Mouse (Mus musculus): ENCODE data around the gene Adap2.
"Not testable (repeated sequence)": the region's sequence is repeated elsewhere in the genome, so short reads cannot be mapped to it uniquely, and the experiment has no call there.

The Adap2 gene

DNA sequence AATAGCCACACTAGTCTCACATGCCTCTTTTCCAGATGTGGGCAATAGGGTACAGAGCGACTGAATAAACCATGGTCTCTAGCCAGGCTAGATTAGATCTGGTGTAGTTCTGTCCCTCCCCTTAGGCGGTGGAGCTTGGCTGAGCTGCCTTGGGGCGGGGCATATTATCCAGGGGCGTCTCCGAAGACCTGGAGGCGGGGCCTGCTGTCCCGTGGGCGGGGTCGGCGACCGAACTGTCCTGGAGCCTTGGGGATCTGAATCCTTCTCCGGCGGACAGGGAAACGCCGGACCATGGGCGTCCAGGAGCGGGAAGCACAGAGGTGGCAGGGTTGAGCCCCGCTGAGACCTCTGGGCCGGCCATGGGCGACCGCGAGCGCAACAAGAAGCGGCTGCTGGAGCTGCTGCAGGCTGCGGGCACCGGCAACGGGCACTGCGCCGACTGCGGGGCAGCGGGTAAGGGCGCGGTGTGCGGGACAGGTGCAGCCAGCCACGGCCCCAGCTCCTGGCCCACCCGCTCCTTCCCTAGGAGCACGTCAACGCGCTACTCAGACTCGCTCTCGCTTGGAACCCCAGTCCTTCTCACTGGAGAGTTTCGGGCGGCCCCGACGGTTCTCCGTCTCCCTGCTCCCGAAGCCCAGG, at the start of gene Adap2:
Gene Adap2 (plus strand): TSS at position 249 of the 639 bp plus-strand sequence.
- peak; percentile 59 to 61 for DNase-seq (ENCODE audit: low spot score in 2 of 2)

DNA sequence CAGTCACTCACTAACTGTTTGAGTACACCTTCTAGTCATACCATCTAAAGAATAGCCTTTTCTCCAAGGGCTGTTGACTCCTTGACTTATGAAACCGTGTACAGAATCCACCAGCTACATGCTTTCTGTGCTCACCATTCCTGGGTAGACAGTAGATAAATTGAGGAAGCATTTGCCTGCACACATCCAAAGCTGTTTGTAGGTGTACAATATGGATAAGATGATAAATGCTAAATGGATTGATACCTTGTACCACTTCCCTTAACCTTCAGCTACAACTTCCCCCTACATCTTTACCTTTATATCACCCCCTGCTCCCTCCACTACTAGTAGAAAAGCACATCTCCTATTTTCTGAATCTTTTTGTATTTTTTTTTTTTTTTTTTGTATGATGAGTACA, 49.5 kb upstream of the Adap2 start:
- no peak for DNase-seq (ENCODE audit: low spot score in 2 of 2)

DNA sequence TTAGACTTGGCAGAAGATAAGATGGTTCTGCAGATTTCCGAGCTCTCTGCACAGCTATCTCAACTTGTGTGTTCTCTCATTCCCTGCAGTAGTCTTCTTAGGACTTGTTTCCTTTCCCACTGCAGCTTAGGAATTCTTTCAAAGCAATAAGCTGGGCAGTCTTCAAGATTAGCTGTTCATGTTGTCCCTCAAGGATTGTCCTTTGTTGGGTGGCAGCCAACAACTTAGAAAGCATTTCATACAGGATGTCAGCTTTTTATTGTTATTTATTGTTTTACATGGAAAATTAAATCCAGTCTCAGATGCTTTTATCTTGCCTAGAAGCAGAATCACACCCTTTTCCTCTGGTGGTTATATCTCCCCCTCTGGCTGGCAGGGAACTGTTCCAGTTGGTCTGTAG, 37.5 kb upstream of the Adap2 start:
- DNase-seq (ENCODE audit: low spot score in 2 of 2) = no peak

DNA sequence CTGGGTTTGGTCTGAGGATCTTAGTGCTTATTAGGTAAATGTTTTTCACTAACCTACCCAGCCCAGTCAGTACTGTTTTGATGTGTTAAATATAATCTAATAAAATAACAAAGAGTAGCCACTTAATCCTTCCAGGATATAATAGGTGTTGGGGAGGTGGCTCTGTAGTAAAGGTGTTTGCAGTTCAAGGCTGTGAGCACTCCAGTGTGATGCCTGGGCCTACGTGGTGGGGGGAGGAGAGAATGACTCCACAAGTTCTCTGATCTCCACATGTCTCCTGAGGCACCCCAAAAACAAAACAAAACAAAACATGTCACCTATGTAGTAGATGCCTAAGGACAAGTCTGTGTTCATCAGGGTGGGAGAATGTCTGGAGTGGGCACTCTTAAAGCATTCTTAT, 21.9 kb upstream of the Adap2 start:
- no peak for DNase-seq (ENCODE audit: low spot score in 2 of 2)

DNA sequence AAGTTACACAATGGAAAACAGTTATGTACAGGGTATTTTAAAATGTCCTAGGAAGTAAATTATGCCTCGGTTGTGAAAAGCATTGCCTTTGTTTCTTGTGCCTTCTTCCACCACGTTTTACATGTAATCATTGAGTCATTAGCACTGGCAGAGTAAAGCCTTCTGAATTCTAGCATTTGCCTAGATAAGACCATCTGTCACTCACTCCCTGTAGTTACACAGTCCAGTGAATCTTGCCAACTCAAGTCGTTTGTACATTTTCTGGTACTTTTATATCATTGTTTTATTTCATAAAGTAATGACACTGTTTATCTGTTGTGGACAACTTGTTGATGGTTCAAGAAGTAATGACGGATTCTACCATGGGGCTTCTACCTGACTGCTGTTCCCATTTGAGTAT, 19.2 kb upstream of the Adap2 start:
- DNase-seq (ENCODE audit: low spot score in 2 of 2) = no peak

DNA sequence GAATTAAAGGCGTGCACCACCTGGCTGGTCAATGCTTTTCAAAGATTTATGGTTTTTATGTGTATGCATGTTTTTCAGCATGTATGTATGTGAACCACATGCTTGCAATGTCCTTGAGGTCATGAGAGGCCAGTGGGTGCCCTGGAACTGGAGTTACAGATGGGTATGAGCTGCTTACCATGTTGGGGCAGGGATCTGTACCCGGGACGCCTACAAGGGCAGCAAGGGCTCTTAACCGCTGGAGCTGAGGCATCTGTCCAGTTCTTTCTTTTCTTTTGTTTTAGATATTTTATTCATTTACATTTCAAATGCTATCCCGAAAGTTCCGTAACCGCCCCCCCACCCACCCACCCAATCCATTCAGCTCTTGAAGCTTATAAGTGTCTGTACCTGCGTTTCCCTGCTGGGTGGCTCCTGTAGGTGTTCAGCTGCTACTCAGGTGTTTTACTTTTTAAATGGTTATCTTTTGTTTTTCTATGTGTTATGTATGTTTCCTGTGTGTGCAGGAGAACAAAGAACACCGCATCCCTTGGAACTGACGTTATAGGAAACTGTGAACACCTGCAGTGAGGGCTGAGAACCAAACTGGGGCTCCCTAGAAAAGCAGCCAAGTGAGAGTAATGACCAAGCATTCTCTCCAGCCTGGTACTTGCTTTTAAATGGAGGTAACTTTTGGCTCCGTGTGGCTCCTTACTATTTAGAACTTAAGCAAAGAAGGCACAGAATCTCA, 17.8 kb upstream of the Adap2 start:
- DNase-seq (ENCODE audit: low spot score in 2 of 2) = no peak

DNA sequence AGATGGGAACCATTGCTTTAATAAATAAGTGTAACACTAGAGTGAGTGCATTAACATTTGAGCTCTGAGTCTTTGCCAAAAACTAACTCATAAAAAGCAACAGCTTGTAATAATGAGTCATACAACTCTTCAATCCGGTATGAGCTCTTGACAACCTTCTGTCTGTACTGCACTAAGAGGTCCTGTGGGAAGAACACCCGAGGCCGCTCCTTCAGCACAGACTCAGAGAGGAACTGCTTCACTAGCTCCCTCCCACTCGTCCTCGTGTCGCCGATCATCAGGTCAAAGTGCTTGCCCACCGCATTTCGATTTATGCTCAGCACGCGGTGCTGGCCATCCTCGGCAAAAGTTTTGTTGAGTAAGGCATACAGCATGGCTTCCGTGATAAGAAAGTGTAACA, 17.1 kb upstream of the Adap2 start:
- DNase-seq (ENCODE audit: low spot score in 2 of 2) = no peak

DNA sequence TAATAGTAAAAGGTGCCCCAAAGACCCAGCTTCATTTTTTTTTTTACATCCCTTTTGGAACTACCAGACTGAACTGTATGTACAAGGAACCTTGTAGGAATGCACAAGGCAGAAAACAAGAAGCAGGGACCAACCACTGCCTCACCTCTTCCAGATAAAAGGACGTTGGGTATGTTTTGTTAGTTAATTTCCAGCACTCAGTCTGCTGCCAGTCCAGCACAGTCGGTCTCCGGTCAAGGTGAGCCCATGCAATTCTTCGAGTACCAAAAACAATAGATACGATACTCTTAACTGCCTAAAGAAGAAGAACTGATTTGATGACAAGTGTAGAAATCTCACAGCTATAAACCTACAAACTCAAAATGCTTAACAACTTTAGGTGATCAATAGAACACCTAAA, 16.1 kb upstream of the Adap2 start:
- no peak for DNase-seq (ENCODE audit: low spot score in 2 of 2)

DNA sequence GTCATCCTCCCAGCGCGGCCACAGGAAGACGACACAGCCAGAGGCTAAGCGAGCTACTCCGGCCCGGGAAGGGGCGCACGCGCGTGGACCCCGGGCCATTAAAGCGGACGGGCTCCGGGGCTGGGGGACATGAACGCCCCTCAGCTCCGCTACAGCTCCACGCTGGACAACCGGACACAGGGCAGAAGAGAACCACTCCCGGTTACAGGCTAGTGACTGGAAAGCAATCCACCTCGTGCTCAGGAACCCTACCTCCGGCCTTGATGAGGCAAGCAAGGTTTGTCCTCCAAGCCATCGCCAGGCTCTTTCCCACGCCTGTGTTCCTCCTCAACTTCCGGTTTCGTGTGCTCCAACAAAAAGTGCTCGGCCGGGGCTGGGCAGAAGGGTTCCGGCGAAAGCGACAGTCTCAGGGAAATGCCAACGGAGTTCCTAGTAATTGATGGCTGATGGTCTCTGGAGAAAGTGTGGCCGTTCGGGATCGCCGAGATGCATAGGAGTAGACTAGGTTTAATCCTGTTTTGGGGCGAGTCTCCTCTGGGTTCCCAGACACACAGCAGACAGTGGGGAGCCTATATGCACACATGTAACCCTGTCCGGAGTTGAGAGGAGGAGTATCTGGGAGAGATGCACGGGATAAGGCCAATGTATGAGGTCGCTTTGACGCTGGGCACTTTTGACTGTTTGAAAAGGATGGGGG, 11.9 kb upstream of the Adap2 start, which contains the start of gene Tefm:
Gene Tefm (minus strand): TSS at position 351 of the 697 bp plus-strand sequence.
- peak; percentile 87 to 88 for DNase-seq (ENCODE audit: low spot score in 2 of 2)

DNA sequence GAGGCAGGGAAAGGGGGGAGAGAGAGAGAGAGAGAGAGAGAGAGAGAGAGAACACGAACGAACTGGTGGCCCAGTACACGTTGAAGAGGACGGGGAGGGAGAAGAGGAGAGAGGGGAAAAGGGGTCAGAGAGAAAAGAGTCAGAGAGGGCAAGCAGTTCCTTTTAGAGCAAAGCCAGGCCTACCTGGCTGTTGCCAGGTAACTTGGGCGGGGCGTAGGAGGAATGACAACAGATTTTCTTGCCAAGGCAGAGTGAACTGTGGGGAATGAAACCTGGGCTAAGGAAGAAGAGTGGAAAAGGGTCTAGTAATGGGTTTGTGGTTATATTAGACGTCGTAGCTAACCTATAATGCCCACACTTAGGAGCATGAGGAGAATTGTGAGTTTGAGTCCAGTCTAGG, 11.0 kb upstream of the Adap2 start:
- no peak for DNase-seq (ENCODE audit: low spot score in 2 of 2)

DNA sequence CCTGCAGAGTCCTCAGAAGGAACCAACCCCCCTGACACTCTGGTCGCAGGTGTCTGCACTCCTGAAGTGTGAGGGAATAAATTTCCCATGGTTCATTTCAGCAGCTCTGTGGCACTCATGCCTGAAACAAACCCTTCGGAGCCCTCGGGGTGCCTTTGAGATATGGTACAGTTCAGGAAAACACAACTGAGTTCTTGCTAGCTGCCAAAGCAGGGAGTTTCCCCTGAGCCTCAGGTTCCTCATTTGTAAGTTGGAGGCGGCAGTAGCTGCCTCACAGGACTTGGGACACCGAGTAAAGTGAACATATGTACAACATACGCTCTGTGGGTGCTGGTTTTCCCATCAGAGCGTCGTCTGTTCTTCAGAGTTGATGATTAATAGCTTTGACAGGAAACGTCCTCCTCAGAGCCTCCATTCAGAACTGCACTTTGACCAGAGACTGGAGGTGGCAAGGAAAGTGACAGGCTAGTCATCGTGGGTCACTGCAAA, 8.1 kb upstream of the Adap2 start:
- DNase-seq (ENCODE audit: low spot score in 2 of 2) = no peak

DNA sequence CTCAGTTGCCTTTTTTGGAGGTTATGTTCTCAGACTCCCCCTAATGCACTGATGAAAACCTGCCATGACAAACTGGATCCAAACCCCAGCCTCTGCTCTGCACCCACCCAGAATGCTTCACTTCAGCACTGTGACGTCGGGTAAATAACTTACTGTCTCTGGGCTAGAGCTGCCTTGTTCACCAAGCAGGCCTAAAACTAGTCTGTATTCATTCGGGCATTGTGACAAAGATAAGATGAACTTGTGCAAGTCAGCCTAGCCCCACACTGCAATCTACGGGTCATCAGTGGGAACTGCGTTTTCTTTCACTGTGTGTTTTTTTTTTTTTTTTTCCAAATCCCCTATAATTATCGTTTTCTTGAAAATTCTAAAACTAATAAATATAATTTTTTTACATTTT, 6.2 kb upstream of the Adap2 start:
- no peak for DNase-seq (ENCODE audit: low spot score in 2 of 2)

DNA sequence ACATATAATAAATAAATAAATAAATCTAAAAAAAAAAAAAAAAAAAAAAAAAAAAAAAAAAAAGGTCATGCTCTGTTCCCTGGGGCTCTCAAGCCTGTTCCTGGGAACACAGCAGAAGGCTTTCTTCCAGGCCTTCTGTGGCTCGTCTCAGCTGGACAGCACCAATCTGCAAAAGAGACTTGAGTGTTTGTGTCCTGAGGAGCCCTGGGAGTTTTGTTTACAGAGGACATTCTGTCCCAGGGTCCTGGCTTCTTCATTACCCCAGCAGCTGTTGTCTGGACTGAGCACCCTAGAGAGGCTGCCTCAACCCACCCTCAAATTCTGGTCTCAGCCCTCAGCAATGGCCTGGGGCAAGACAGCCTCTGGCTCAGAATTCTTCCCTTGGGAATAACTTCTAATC, 5.6 kb upstream of the Adap2 start:
- DNase-seq (ENCODE audit: low spot score in 2 of 2) = no peak

DNA sequence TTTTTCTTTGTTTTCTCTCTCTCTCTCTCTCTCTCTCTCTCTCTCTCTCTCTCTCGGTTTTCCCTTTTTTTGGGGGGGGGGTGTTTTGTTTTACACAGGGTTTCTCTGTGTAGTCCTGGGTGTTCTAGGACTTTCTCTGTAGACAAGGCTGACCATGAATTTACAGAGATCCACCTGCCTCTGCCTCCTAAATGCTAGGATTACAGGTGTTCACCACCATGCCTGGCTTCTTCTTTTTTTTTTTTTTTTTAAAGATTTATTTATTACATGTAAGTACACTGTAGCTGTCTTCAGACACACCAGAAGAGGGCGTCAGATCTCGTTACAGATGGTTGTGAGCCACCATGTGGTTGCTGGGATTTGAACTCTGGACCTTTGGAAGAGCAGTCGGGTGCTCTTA, 4.9 kb upstream of the Adap2 start:
- DNase-seq (ENCODE audit: low spot score in 2 of 2) = not testable (repeated sequence)

DNA sequence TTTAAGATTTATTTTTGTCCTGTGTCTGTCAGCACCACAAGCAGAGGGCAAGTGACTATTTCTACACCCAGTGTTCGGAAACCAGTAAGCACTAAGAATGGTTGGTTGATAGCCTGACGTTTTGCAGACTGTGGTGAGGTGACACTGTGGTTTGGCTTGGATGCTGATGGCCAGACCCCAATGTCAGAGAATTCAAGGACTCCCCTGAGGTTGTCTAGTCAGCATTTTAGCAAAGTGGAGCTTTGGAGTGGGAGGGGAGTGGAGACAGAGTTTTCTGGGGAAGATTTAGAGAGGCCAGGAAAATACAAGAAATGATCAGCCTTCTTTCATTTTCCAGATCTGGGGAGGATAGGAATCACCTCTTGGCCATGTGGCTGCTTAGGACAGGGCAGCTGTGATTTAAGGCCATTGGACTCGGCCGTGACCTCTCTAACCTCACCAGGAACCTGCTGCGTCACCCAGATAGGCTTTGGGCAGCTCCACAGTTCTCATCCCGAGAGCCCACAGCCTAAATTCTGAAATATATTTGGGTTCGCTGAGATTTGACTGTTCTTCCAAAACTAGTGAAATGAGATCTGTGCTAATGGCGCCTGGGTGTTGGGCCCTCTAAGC, 4.4 kb upstream of the Adap2 start:
- DNase-seq (ENCODE audit: low spot score in 2 of 2) = no peak

DNA sequence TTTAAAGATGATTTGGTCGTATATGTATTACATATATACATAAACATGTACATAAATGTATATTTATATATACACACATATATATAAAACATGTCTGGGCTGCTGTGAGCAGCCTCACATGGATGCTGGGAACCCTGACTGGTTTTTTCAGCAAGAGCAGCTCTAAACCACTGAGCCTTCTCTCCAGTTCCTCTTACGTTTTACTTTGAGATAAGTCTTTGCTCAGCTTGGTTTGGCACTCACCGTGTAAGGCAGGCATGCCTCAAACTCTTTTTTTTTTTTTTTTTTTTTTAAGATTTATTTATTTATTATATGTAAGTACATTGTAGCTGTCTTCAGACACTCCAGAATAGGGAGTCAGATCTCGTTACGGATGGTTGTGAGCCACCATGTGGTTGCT, 3.3 kb upstream of the Adap2 start:
- no peak for DNase-seq (ENCODE audit: low spot score in 2 of 2)

DNA sequence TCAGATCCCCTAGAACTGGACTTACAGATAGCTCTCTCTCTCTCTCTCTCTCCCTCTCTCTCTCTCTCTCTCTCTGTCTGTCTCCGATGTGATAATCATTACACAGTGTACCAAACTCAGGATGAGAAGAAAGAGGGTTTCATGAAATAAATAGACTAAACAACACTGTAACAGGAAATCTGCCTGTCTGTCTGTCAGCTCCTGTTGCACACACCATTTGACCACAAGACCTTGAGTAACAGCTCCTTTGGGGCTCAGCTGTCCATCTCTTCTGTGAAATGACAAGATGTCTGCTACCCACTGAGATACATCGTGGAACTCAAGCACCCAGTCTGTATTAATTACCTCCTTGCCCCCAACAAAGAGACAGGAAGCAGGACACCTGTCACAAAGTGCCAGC, 2.4 kb upstream of the Adap2 start:
- DNase-seq (ENCODE audit: low spot score in 2 of 2) = no peak

DNA sequence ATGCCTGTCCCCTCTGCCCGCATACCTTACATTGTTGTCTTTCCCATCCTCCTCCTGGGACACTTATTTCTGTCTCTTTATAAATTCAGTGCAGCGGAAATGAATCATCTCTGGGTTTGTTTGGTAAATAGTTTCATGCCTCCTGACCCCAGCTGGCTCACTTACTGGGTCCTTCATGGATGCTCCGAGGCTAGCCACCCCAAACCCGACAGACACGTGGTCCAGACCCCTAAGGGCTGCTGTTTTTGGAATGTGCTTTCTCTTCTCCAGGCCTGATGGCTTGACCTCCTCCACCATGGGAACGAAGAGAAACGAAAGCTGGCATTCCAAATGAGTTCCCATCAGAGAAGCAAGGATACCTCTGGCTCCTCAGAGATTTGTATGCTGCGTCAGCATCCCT, 1.5 kb upstream of the Adap2 start:
- no peak for DNase-seq (ENCODE audit: low spot score in 2 of 2)

DNA sequence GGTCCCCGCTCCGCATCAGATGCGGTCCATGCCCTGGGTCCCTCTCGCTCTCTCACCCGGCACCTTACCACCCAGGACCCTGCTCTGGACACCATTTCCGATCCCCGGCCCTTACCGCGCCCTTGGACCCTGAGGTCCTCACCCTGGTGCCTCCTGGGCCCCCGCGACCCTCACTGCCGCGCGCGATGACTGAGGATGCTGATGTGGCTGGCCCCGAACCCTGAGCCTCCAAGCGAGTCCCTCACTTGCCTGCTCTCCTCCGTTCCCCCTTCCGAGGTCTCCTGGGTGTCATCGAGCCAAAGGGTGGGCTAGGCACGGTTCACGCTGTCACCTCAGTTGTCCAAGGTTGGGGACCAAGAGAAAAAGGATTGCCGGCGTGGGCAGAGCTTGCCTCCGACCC, 596 bp downstream of the Adap2 start:
- DNase-seq (ENCODE audit: low spot score in 2 of 2) = no peak

DNA sequence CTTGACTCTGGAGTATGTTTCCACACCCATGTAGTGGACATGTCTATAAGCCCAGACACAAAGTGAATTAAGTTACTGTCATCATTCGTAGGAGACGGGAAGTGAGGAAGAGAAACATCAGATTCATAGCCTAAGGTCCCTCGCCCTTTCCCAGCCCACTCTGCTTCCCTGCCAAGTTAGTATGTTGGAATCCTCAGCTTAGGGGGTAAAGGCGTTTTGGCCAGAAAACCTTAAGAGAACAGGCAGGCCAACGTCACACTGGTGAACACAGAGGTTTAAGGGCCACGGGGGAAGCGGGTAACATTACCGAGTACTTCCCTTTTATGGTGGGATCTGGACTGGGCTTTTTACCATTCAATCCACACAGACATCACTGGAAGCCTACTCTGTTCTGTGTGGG, 1.6 kb downstream of the Adap2 start:
- DNase-seq (ENCODE audit: low spot score in 2 of 2) = no peak

DNA sequence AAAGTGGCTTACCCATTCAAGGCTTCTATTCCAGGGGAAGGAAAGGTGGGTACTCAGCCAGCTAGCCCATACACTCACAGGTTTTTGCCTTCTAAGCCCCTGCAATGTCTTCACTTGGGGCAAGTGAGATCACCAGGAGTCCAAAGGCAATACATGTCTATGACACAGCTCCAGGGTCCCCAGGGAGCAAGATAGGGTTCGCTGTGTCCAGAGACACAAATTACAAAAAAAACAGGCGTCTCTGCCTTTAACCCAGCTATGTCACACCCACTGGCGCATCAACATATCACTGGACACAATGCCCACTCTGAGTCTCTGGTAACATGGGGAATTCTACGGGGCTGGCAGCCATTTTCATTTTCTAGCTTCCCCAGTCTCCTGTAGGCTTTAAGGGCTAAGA, 2.1 kb downstream of the Adap2 start:
- no peak for DNase-seq (ENCODE audit: low spot score in 2 of 2)

DNA sequence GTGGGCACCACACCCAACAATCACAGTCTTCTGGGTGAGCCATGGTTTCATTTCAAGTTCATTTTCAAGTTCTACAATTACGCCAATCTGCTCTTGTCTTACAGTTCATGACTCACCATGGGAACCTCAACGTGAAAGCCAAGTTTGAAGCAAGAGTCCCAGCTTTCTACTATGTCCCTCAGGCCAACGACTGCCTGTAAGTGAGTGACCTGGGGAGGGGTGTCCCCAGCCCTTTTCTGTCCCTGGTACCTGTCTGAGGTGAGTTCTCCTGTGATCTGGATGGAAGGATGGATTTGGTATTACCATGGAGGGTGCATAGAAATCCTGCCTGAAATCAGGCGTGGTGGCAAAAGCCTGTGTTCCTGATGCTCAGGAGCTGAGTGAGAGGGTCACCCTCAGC, 2.9 kb downstream of the Adap2 start:
- no peak for DNase-seq (ENCODE audit: low spot score in 2 of 2)

DNA sequence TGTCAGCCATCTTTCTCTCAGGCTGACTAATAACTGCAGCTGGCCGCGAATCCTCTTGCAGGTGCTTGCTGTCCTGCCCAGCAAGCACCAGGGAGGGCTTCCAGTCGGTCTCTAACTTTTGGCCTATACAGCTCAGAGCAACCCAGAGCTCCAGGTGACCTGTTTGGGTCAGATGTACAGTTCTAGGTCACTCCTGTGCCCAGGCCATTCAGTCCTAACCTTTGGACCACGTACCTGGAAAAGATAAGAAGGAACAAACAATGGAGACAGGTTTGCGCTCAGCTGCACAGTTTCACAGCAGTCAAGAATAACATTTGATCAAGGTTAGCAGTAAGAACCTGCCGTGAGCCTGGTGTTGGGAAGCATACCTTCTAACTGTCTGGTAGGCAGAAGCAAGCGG, 5.1 kb downstream of the Adap2 start:
- DNase-seq (ENCODE audit: low spot score in 2 of 2) = no peak

Data from frontal cortex, postnatal 36 days (tissue).